Mouse (Mus musculus) cortical plate, adult 2 months (tissue): Measurements from ENCODE around the gene Rfxap.

Source experiments
- CTCF ChIP-seq: fragments of 200-500 bp; IDR thresholded peaks from 2 replicates; pipeline ENCODE4 v1.5.1; 2011; ENCODE audit warnings: mild to moderate bottlenecking, control low read depth, low read length; ENCODE audit not compliant: insufficient read depth; ENCODE audit errors: extremely low read depth
- POLR2A ChIP-seq: fragments of 200-500 bp; IDR thresholded peaks from 2 replicates; pipeline ENCODE4 v1.6.1; 2011; ENCODE audit warnings: mild to moderate bottlenecking, low read length, control low read depth; ENCODE audit not compliant: insufficient read depth; ENCODE audit errors: extremely low read depth

DNA sequence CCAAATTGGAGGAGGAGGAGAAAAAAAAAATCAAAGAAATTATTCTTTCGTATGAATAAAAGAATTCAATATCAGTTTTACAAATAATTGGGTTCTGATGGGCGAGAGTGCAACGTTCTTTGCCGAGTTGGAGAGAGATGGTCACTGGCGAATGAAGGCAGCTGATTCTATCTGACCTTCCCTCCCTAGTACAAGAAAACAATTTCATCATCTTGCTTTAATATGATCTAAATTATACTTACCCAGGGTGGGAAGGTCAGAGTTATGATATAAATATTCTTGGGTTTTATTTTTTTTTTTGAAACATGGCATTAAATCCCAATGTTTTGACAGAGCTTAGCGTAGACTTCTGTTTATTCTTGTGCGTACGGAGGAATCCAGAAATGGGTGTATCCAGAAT, 50.1 kb downstream of the Rfxap start:
- TF ChIP-seq CTCF (no peak), POLR2A (no peak)
